Mouse (Mus musculus) ES-E14 (cell line): ENCODE results near the gene Trip11. TPM values are rescaled to one million over a fixed set of nuclear protein-coding genes. Genes with fewer than 3 reads are reported as not detected.
A peak's percentile ranks its signal among the peaks of the same experiment; 100 is the strongest.

ENCODE experiments used
- DNase-seq: peaks from one replicate; pipeline ENCODE4 v3.0.0-alpha.2; 2013; ENCODE audit warnings: low read depth, low spot score
- H3K27ac ChIP-seq: 2 replicates; pipeline ENCODE4 v1.5.1; 2012; ENCODE audit warnings: low read depth, mild to moderate bottlenecking, low read length, moderate library complexity, mixed read lengths; ENCODE audit not compliant: poor library complexity, insufficient read depth, severe bottlenecking
- H3K36me3 ChIP-seq: 2 replicates; pipeline ENCODE4 v1.6.1; 2012; ENCODE audit warnings: mild to moderate bottlenecking, low read length, moderate library complexity, mixed read lengths; ENCODE audit not compliant: control insufficient read depth, poor library complexity, insufficient read depth, severe bottlenecking
- H3K4me1 ChIP-seq, 2 experiments: fragments of 150-350 bp in 1 of 2; sonication (generic) in 1 of 2; 2 replicates each; pipeline ENCODE4 v1.6.1; 2012; ENCODE audit warnings: low read length in 2 of 2, mild to moderate bottlenecking in 1 of 2, mixed read lengths in 1 of 2; ENCODE audit not compliant: control insufficient read depth in 2 of 2, insufficient read depth in 2 of 2, poor library complexity in 1 of 2
- H3K4me3 ChIP-seq, 2 experiments: fragments of 150-350 bp in 1 of 2; sonication (generic) in 1 of 2; 2 replicates each; pipeline ENCODE4 v1.5.1; 2012; ENCODE audit warnings: low read length in 2 of 2, low read depth in 1 of 2, mild to moderate bottlenecking in 1 of 2, mixed read lengths in 1 of 2; ENCODE audit not compliant: insufficient read depth in 1 of 2, poor library complexity in 1 of 2, severe bottlenecking in 1 of 2
- H3K9ac ChIP-seq: 2 replicates; pipeline ENCODE4 v1.6.1; 2012; ENCODE audit warnings: low read depth, mild to moderate bottlenecking, low read length, mixed read lengths; ENCODE audit not compliant: poor library complexity, insufficient read depth, severe bottlenecking
- H3K9me3 ChIP-seq: fragments of 150-350 bp; sonication (generic); 2 replicates; pipeline ENCODE4 v1.6.1; 2012; ENCODE audit warnings: low read depth, mild to moderate bottlenecking, low read length; ENCODE audit not compliant: control insufficient read depth, insufficient read depth
- CHD2 ChIP-seq: IDR thresholded peaks from 2 replicates; pipeline ENCODE4 v1.6.1; 2014; ENCODE audit warnings: mild to moderate bottlenecking, low read depth, low read length, inconsistent platforms
- HCFC1 ChIP-seq: IDR thresholded peaks from 2 replicates; pipeline ENCODE4 v1.6.1; 2012; ENCODE audit warnings: low read length, inconsistent platforms, borderline replicate concordance; ENCODE audit not compliant: insufficient read depth
- MAFK ChIP-seq: IDR thresholded peaks from 2 replicates; pipeline ENCODE4 v1.6.1; 2014; ENCODE audit warnings: mild to moderate bottlenecking, low read depth, low read length, inconsistent platforms; ENCODE audit not compliant: insufficient read depth
- ZC3H11A ChIP-seq: IDR thresholded peaks from 2 replicates; pipeline ENCODE4 v1.6.1; 2012; ENCODE audit warnings: low read depth, mild to moderate bottlenecking, inconsistent platforms, low read length, borderline replicate concordance
- ZNF384 ChIP-seq: IDR thresholded peaks from 2 replicates; pipeline ENCODE4 v1.6.1; 2012; ENCODE audit warnings: low read depth, low read length, inconsistent platforms
- in situ Hi-C, 2 experiments: fragments of 600-800 bp; cut with MboI; formaldehyde crosslinking; loops; one replicate each; pipeline ENCODE4 v1.15.1; 2025; ENCODE audit warnings: low sequenced_read_pairs in 2 of 2, inconsistent platforms in 1 of 2; ENCODE audit not compliant: unreplicated experiment in 2 of 2
- total RNA-seq: library from RNA; depleted of rRNA; stranded (reverse); fragments of 300-350 nt; gene quantifications from 2 replicates; pipeline ENCODE4 v1.2.3, GENCODE M21; 2012

Trip11 gene
- total RNA-seq, 1 experiment = 15.7 TPM

- no peak overlapping the region for H3K4me3 ChIP-seq
- no peak for TF ChIP-seq MAFK
- peak; percentile 92 for TF ChIP-seq ZNF384
- TF ChIP-seq HCFC1 = no peak
- in situ Hi-C loops = no loop called here
- no peaks in the 10 kb centered on the region for H3K9me3 ChIP-seq
- H3K36me3 ChIP-seq = peaks cover 1% of the 10 kb centered on the region; the same call in 1 of the 2 replicates
- no peak overlapping the region for H3K27ac ChIP-seq
- DNase-seq = peak; percentile 43
- no peak overlapping the region for H3K9ac ChIP-seq
- no peaks in the 10 kb centered on the region for H3K4me1 ChIP-seq
These were observed 38.0 kb downstream of the Trip11 start for GRCm38 (mm10) chr12:101875107-101875506.

DNA sequence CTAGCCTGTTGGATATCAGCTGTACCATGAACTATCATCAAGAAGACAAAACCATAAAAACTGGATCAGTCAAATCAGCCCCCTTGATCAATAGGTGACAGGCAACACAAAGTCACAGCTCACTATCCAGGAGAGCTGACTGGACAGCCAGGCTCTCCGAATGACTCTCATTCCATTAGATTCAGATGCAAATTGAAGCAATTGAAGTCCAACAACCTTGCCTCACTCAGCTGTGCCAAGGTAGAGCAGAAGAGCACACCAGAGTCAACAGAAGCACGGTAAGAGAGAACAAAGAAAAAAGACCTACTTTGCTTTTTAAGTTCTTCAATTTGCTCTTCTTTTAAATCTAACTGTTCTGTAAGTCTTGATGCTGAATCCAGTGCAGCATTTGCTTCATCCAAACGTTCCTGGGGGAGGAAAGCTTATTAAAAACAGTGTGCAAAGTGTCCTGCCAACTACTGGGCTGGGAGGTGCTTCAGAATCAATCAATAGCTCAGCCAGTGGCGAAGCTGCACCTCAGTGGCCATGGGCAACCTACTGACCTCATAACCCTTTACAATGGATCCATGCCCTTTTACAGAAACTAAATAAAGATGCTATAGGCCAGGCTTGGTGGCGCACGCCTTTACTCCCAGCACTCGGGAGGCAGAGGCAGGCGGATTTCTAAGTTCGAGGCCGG, 50.6 kb downstream of the Trip11 start:
- DNase-seq = peak; percentile 42
- TF ChIP-seq ZC3H11A (no peak), ZNF384 (no peak), HCFC1 (no peak), MAFK (no peak), CHD2 (no peak)
- Histone ChIP-seq H3K36me3 (no peaks in the 10 kb centered on the region), H3K4me1 (no peaks in the 10 kb centered on the region), H3K4me3 (peak overlapping the region in 1 of 2 experiments; percentile 18; a peak in 2 of 4 replicates), H3K27ac (no peak overlapping the region), H3K9ac (no peak overlapping the region), H3K9me3 (no peaks in the 10 kb centered on the region)
- in situ Hi-C loops = no loop called here

DNA sequence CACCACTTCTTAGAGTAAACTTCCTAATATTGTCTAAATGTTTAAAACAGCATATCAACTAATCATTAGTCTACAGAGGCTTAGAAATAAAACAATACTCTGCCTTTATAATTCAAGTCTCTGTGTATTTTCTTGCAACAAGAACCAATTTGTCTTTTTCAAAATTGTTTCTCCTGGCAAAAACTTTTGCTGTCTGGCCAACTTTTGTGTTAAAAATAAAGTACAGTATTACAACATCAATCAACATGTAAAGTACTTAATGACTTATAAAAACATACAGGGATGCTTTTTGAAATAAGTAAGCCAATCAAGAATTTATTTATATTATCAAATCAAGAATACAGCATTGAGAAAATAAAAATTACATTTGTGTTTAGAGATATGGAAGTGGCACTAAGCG, 52.8 kb downstream of the Trip11 start:
- no peaks in the 10 kb centered on the region; the same call in 1 of the 2 replicates for H3K36me3 ChIP-seq
- in situ Hi-C loops = no loop called here
- H3K4me3 ChIP-seq = no peak overlapping the region
- H3K4me1 ChIP-seq = no peaks in the 10 kb centered on the region
- DNase-seq = no peak
- H3K27ac ChIP-seq = no peak overlapping the region
- no peak overlapping the region for H3K9ac ChIP-seq
- H3K9me3 ChIP-seq = no peaks in the 10 kb centered on the region
- TF ChIP-seq MAFK (no peak), ZNF384 (no peak), ZC3H11A (no peak), HCFC1 (no peak), CHD2 (no peak)

- Histone ChIP-seq H3K9me3 (no peaks in the 10 kb centered on the region), H3K36me3 (no peaks in the 10 kb centered on the region; the same call in 1 of the 2 replicates), H3K4me1 (peaks cover 0 to 2% of the 10 kb centered on the region in 2 experiments; a peak in 1 of 4 replicates), H3K27ac (no peak overlapping the region), H3K9ac (no peak overlapping the region), H3K4me3 (no peak overlapping the region)
- no peak for TF ChIP-seq ZNF384
- TF ChIP-seq ZC3H11A = no peak
- TF ChIP-seq HCFC1 = no peak
- TF ChIP-seq MAFK = no peak
- TF ChIP-seq CHD2 = no peak
- no peak for DNase-seq
- in situ Hi-C loops = no loop called here
These were observed 55.1 kb downstream of the Trip11 start for GRCm38 (mm10) chr12:101858011-101858410.

DNA sequence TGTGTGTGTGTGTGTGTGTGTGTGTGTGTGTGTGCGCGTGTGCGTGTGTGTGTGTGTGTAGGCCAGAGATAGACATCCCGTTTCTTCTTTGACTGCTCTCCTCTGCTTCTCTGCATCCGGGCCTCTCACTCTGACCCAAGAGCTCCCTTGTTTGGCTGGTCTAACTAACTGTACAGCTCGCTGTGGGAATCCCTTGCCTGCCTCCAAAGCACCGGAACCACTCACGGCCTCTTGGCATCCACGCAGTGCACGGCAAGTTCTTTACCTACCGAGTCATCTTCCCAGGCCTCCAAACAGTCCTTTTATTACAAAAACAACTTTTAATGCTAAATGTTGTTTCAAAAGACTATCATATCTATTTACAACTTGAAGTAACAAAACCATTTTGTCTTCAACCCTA, 58.7 kb downstream of the Trip11 start:
- H3K27ac ChIP-seq = no peak overlapping the region
- no peak for DNase-seq
- H3K4me1 ChIP-seq = peaks cover 0 to 2% of the 10 kb centered on the region in 2 experiments; a peak in 1 of 4 replicates
- TF ChIP-seq ZC3H11A = no peak
- TF ChIP-seq MAFK = no peak
- no peak for TF ChIP-seq ZNF384
- no peak for TF ChIP-seq HCFC1
- no peak for TF ChIP-seq CHD2
- in situ Hi-C loops = no loop called here
- no peaks in the 10 kb centered on the region; the same call in 1 of the 2 replicates for H3K36me3 ChIP-seq
- no peak overlapping the region for H3K9ac ChIP-seq
- no peaks in the 10 kb centered on the region for H3K9me3 ChIP-seq
- H3K4me3 ChIP-seq = no peak overlapping the region
